Mouse (Mus musculus) neutrophil, adult 5-6 weeks (primary cell): Measurements from ENCODE around the gene Slc4a5. TPM values are rescaled to one million over a fixed set of nuclear protein-coding genes. Genes with fewer than 3 reads are reported as not detected.

Experiments used
- ATAC-seq: fragments of 151-379, 151-347 bp; 2 replicates; pipeline ENCODE4 v1.8.0; 2017; ENCODE audit warnings: mild to moderate bottlenecking, moderate TSS enrichment; ENCODE audit not compliant: insufficient number of reproducible peaks, poor library complexity, low FRiP score, severe bottlenecking; ENCODE audit errors: extremely low read depth
- total RNA-seq: library from RNA; stranded (forward); fragments of 200-1000 nt; gene quantifications from 2 replicates; pipeline ENCODE4 v1.2.3, GENCODE M21; 2017

Slc4a5 gene
- total RNA-seq, 1 experiment from 2014 or later: not detected

- ATAC-seq: no peak
Measured at GRCm38 (mm10) chr6:83211526-83211925, 8.1 kb upstream of the Slc4a5 start.

GRCm38 (mm10) chr6:83215002-83215666, 4.5 kb upstream of the Slc4a5 start:
- peak; percentile 48; the same call in 1 of the 2 replicates for ATAC-seq

- no peak for ATAC-seq
Measured at GRCm38 (mm10) chr6:83231486-83231885, 11.9 kb downstream of the Slc4a5 start.

- no peak for ATAC-seq
Measured at GRCm38 (mm10) chr6:83233306-83233705, 13.7 kb downstream of the Slc4a5 start.

- no peak for ATAC-seq
Measured at GRCm38 (mm10) chr6:83234280-83234741, 14.7 kb downstream of the Slc4a5 start.

GRCm38 (mm10) chr6:83237123-83237522, 17.5 kb downstream of the Slc4a5 start:
- ATAC-seq: no peak

- no peak for ATAC-seq
Measured at GRCm38 (mm10) chr6:83244422-83245061, 24.9 kb downstream of the Slc4a5 start.

GRCm38 (mm10) chr6:83245134-83245533, 25.5 kb downstream of the Slc4a5 start:
- ATAC-seq: no peak

GRCm38 (mm10) chr6:83245997-83246396, 26.4 kb downstream of the Slc4a5 start:
- ATAC-seq: no peak

GRCm38 (mm10) chr6:83246750-83247149, 27.1 kb downstream of the Slc4a5 start:
- no peak for ATAC-seq

- no peak for ATAC-seq
Measured at GRCm38 (mm10) chr6:83247153-83247552, 27.5 kb downstream of the Slc4a5 start.

- no peak for ATAC-seq
Measured at GRCm38 (mm10) chr6:83254242-83254641, 34.6 kb downstream of the Slc4a5 start.

- no peak for ATAC-seq
Measured at GRCm38 (mm10) chr6:83264516-83264915, 44.9 kb downstream of the Slc4a5 start.

- ATAC-seq: no peak
Measured at GRCm38 (mm10) chr6:83265253-83265652, 45.6 kb downstream of the Slc4a5 start.

- ATAC-seq: no peak
Measured at GRCm38 (mm10) chr6:83265653-83266052, 46.0 kb downstream of the Slc4a5 start.

- no peak for ATAC-seq
Measured at GRCm38 (mm10) chr6:83267616-83268015, 48.0 kb downstream of the Slc4a5 start.

GRCm38 (mm10) chr6:83268144-83269010, 48.7 kb downstream of the Slc4a5 start:
- peak; percentile 65; the same call in 1 of the 2 replicates for ATAC-seq

GRCm38 (mm10) chr6:83273733-83274132, 54.1 kb downstream of the Slc4a5 start:
- no peak for ATAC-seq

GRCm38 (mm10) chr6:83277151-83277550, 57.5 kb downstream of the Slc4a5 start:
- no peak for ATAC-seq

GRCm38 (mm10) chr6:83278881-83279280, 59.3 kb downstream of the Slc4a5 start:
- no peak for ATAC-seq
